Mouse (Mus musculus): ENCODE measurements around the gene Rack1.

GRCm38 (mm10) chr11:48775483-48775882, 24.6 kb upstream of the Rack1 start:
- no peak for TF ChIP-seq TAL1 (IDR thresholded peaks at IDR 0.05; ENCODE audit: low read length)
- TF ChIP-seq GATA1 (IDR thresholded peaks at IDR 0.05; ENCODE audit: low read length) = no peak

All from erythroblast, embryonic 14.5 days (primary cell).